Mouse (Mus musculus): ENCODE measurements around the gene Noc3l. TPM values are rescaled to one million over a fixed set of nuclear protein-coding genes. Genes with fewer than 3 reads are reported as not detected.

Noc3l gene
- polyA plus RNA-seq, 1 experiment from 2014 or later, result 1.8 TPM

GRCm38 (mm10) chr19:38775548-38775947 lies 43.5 kb downstream of the Noc3l start:
- DNase-seq, result peak; percentile 42
- no peak overlapping the region for H3K27ac ChIP-seq (ENCODE audit: low read depth)

GRCm38 (mm10) chr19:38766306-38766705 lies 52.7 kb downstream of the Noc3l start:
- TF ChIP-seq CTCF (IDR thresholded peaks at IDR 0.05; ENCODE audit: low read depth) (no peak), EP300 (IDR thresholded peaks at IDR 0.05; ENCODE audit: low read depth) (no peak)
- whole genome bisulfite sequencing (ENCODE audit: insufficient replicate concordance), result 76% methylated on average over 2 of the region's 2 CpGs
- Histone ChIP-seq H3K36me3 (replicated peaks; ENCODE audit: insufficient read depth, low read length) (no peaks in the 10 kb centered on the region), H3K4me3 (ENCODE audit: low read depth, low read length) (no peak overlapping the region), H3K4me2 (ENCODE audit: low read depth, low read length) (no peak overlapping the region), H3K27me3 (ENCODE audit: insufficient read depth, low read length) (no peaks in the 10 kb centered on the region), H3K9me3 (ENCODE audit: low read length) (no peaks in the 10 kb centered on the region), H3K27ac (ENCODE audit: low read depth) (no peak overlapping the region), H3K4me1 (ENCODE audit: insufficient read depth) (no peaks in the 10 kb centered on the region), H3K9ac (replicated peaks) (no peak overlapping the region)
- no peak for DNase-seq
- no peak for ATAC-seq

More at GRCm38 (mm10) chr19:38775548-38775947, 43.5 kb downstream of the Noc3l start:
- Histone ChIP-seq H3K4me3 (ENCODE audit: low read depth, low read length) (no peak overlapping the region), H3K4me1 (ENCODE audit: insufficient read depth) (no peaks in the 10 kb centered on the region), H3K27me3 (ENCODE audit: insufficient read depth, low read length) (no peaks in the 10 kb centered on the region), H3K9me3 (ENCODE audit: low read length) (no peaks in the 10 kb centered on the region), H3K4me2 (ENCODE audit: low read depth, low read length) (no peak overlapping the region), H3K9ac (replicated peaks) (no peak overlapping the region), H3K36me3 (replicated peaks; ENCODE audit: insufficient read depth, low read length) (no peaks in the 10 kb centered on the region)
- WGBS (ENCODE audit: insufficient replicate concordance), result 57% methylated on average over 4 of the region's 4 CpGs
- ATAC-seq, result no peak
- no peak for TF ChIP-seq EP300 (IDR thresholded peaks at IDR 0.05; ENCODE audit: low read depth)
- peak; percentile 60 for TF ChIP-seq CTCF (IDR thresholded peaks at IDR 0.05; ENCODE audit: low read depth)

GRCm38 (mm10) chr19:38760441-38760840 lies 58.6 kb downstream of the Noc3l start:
- H3K27ac ChIP-seq (ENCODE audit: low read depth), result no peak overlapping the region
- no peaks in the 10 kb centered on the region for H3K9me3 ChIP-seq (ENCODE audit: low read length)
- 71% methylated on average over 3 of the region's 3 CpGs for WGBS (ENCODE audit: insufficient replicate concordance)
- H3K4me2 ChIP-seq (ENCODE audit: low read depth, low read length), result no peak overlapping the region
- no peaks in the 10 kb centered on the region for H3K4me1 ChIP-seq (ENCODE audit: insufficient read depth)
- H3K27me3 ChIP-seq (ENCODE audit: insufficient read depth, low read length), result no peaks in the 10 kb centered on the region
- no peak overlapping the region for H3K9ac ChIP-seq (replicated peaks)
- no peaks in the 10 kb centered on the region for H3K36me3 ChIP-seq (replicated peaks; ENCODE audit: insufficient read depth, low read length)
- TF ChIP-seq CTCF (IDR thresholded peaks at IDR 0.05; ENCODE audit: low read depth) (no peak), EP300 (IDR thresholded peaks at IDR 0.05; ENCODE audit: low read depth) (no peak)
- no peak for DNase-seq
- H3K4me3 ChIP-seq (ENCODE audit: low read depth, low read length), result no peak overlapping the region
- ATAC-seq, result no peak

GRCm38 (mm10) chr19:38758685-38759472 lies 60.2 kb downstream of the Noc3l start:
- WGBS (ENCODE audit: insufficient replicate concordance), result 58% methylated on average over 7 of the region's 7 CpGs
- DNase-seq (no peak), ATAC-seq (no peak)
- no peak overlapping the region for H3K4me3 ChIP-seq (ENCODE audit: low read depth, low read length)
- H3K4me2 ChIP-seq (ENCODE audit: low read depth, low read length), result no peak overlapping the region
- H3K27me3 ChIP-seq (ENCODE audit: insufficient read depth, low read length), result no peaks in the 10 kb centered on the region
- TF ChIP-seq EP300 (IDR thresholded peaks at IDR 0.05; ENCODE audit: low read depth) (no peak), CTCF (IDR thresholded peaks at IDR 0.05; ENCODE audit: low read depth) (no peak)
- no peaks in the 10 kb centered on the region for H3K36me3 ChIP-seq (replicated peaks; ENCODE audit: insufficient read depth, low read length)
- no peaks in the 10 kb centered on the region for H3K4me1 ChIP-seq (ENCODE audit: insufficient read depth)
- no peak overlapping the region for H3K9ac ChIP-seq (replicated peaks)
- H3K9me3 ChIP-seq (ENCODE audit: low read length), result no peaks in the 10 kb centered on the region
- no peak overlapping the region for H3K27ac ChIP-seq (ENCODE audit: low read depth)

- H3K9me3 ChIP-seq (ENCODE audit: low read length), result no peaks in the 10 kb centered on the region
- H3K4me2 ChIP-seq (ENCODE audit: low read depth, low read length), result no peak overlapping the region
- no peak for ATAC-seq
- H3K36me3 ChIP-seq (replicated peaks; ENCODE audit: insufficient read depth, low read length), result no peaks in the 10 kb centered on the region
- WGBS (ENCODE audit: insufficient replicate concordance), result 65% methylated on average over 5 of the region's 5 CpGs
- no peaks in the 10 kb centered on the region for H3K4me1 ChIP-seq (ENCODE audit: insufficient read depth)
- no peak for TF ChIP-seq EP300 (IDR thresholded peaks at IDR 0.05; ENCODE audit: low read depth)
- TF ChIP-seq CTCF (IDR thresholded peaks at IDR 0.05; ENCODE audit: low read depth), result no peak
- H3K4me3 ChIP-seq (ENCODE audit: low read depth, low read length), result no peak overlapping the region
- no peak overlapping the region for H3K27ac ChIP-seq (ENCODE audit: low read depth)
- no peak for DNase-seq
- H3K9ac ChIP-seq (replicated peaks), result no peak overlapping the region
- H3K27me3 ChIP-seq (ENCODE audit: insufficient read depth, low read length), result no peaks in the 10 kb centered on the region
Observed at GRCm38 (mm10) chr19:38758056-38758455, 61.0 kb downstream of the Noc3l start.

GRCm38 (mm10) chr19:38757161-38757560 lies 61.9 kb downstream of the Noc3l start:
- 76% methylated on average over 3 of the region's 3 CpGs for WGBS (ENCODE audit: insufficient replicate concordance)
- Histone ChIP-seq H3K36me3 (replicated peaks; ENCODE audit: insufficient read depth, low read length) (no peaks in the 10 kb centered on the region), H3K27me3 (ENCODE audit: insufficient read depth, low read length) (no peaks in the 10 kb centered on the region), H3K4me1 (ENCODE audit: insufficient read depth) (no peaks in the 10 kb centered on the region), H3K9me3 (ENCODE audit: low read length) (no peaks in the 10 kb centered on the region), H3K27ac (ENCODE audit: low read depth) (no peak overlapping the region), H3K4me2 (ENCODE audit: low read depth, low read length) (no peak overlapping the region), H3K9ac (replicated peaks) (no peak overlapping the region), H3K4me3 (ENCODE audit: low read depth, low read length) (no peak overlapping the region)
- DNase-seq (no peak), ATAC-seq (no peak)
- no peak for TF ChIP-seq EP300 (IDR thresholded peaks at IDR 0.05; ENCODE audit: low read depth)
- no peak for TF ChIP-seq CTCF (IDR thresholded peaks at IDR 0.05; ENCODE audit: low read depth)

All from liver, postnatal 0 days (tissue).